Mouse (Mus musculus) liver, postnatal 0 days (tissue): ENCODE data around the gene Cracr2a. TPM values are rescaled to one million over a fixed set of nuclear protein-coding genes. Genes with fewer than 3 reads are reported as not detected.

Source experiments
- ATAC-seq: fragments of 200-750 bp; cut with Nextera tagmentation; 2 replicates; pipeline ENCODE4 v1.8.0; 2017; ENCODE audit warnings: mild to moderate bottlenecking, moderate library complexity
- DNase-seq: peaks from one replicate; pipeline ENCODE4 v3.0.0-alpha.2; 2016
- H3K27ac ChIP-seq: fragments of 300-500 bp; sonication (generic); 2 replicates; pipeline ENCODE4 v1.5.1; 2014; ENCODE audit warnings: antibody characterized with exemption, moderate library complexity, mild to moderate bottlenecking, low read depth
- H3K27me3 ChIP-seq: fragments of 300-500 bp; sonication (generic); 2 replicates; pipeline ENCODE4 v1.6.1; 2014; ENCODE audit warnings: low read length, control low read depth, mixed read lengths; ENCODE audit not compliant: insufficient read depth
- H3K36me3 ChIP-seq: fragments of 300-500 bp; sonication (generic); replicated peaks from 2 replicates; pipeline ENCODE4 v1.6.1; 2014; ENCODE audit warnings: mild to moderate bottlenecking, control low read depth, low read length, moderate library complexity, mixed read lengths; ENCODE audit not compliant: insufficient read depth
- H3K4me1 ChIP-seq: fragments of 300-500 bp; sonication (generic); 2 replicates; pipeline ENCODE4 v1.6.1; 2014; ENCODE audit warnings: antibody characterized with exemption, mild to moderate bottlenecking, control low read depth; ENCODE audit not compliant: insufficient read depth
- H3K4me2 ChIP-seq: fragments of 300-500 bp; sonication (generic); 2 replicates; pipeline ENCODE4 v1.6.1; 2014; ENCODE audit warnings: low read depth, mild to moderate bottlenecking, low read length, moderate library complexity, mixed read lengths
- H3K4me3 ChIP-seq: fragments of 300-500 bp; sonication (generic); 2 replicates; pipeline ENCODE4 v1.5.1; 2014; ENCODE audit warnings: low read depth, low read length
- H3K9ac ChIP-seq: fragments of 300-500 bp; sonication (generic); replicated peaks from 2 replicates; pipeline ENCODE4 v1.6.1; 2014; ENCODE audit warnings: mild to moderate bottlenecking, moderate library complexity
- H3K9me3 ChIP-seq: fragments of 300-500 bp; sonication (generic); 2 replicates; pipeline ENCODE4 v1.6.1; 2016; ENCODE audit warnings: mild to moderate bottlenecking, control low read depth, low read length, mixed read lengths
- CTCF ChIP-seq: sonication (generic); IDR thresholded peaks from 2 replicates; pipeline ENCODE4 v1.5.1; 2016; ENCODE audit warnings: antibody characterized with exemption, low read depth
- EP300 ChIP-seq: IDR thresholded peaks from 2 replicates; pipeline ENCODE4 v1.6.1; 2016; ENCODE audit warnings: antibody characterized with exemption, low read depth, mild to moderate bottlenecking
- WGBS: fragments of 180-500 bp; shearing (Covaris S2); extraction: QIAGEN DNeasy Blood & Tissue Kit; methylation state at CpG from one replicate; pipeline ENCODE4 v1.1.7; 2014; ENCODE audit not compliant: insufficient replicate concordance; 5-methylcytosine and 5-hydroxymethylcytosine counted together
- polyA plus RNA-seq: library from polyadenylated mRNA; unstranded; fragments of >200 nt; fragmentation: Nextera tagmentation; extraction: Ambion mirVana; gene quantifications from 2 replicates; pipeline ENCODE4 v1.2.1, GENCODE M21; 2015

Gene Cracr2a
- polyA plus RNA-seq, 1 experiment from 2014 or later: 0.47 TPM

- H3K27me3 ChIP-seq: no peaks in the 10 kb centered on the region
- DNase-seq (no peak), ATAC-seq (no peak)
- no peak overlapping the region for H3K27ac ChIP-seq
- TF ChIP-seq CTCF: no peak
- TF ChIP-seq EP300: no peak
- no peaks in the 10 kb centered on the region for H3K9me3 ChIP-seq
- no peak overlapping the region for H3K4me3 ChIP-seq
- no peak overlapping the region for H3K4me2 ChIP-seq
- no peaks in the 10 kb centered on the region for H3K4me1 ChIP-seq
- no peaks in the 10 kb centered on the region for H3K36me3 ChIP-seq
- H3K9ac ChIP-seq: no peak overlapping the region
- 67% methylated on average over 6 of the region's 6 CpGs for WGBS
These were observed 126.2 kb downstream of the Cracr2a start for GRCm38 (mm10) chr6:127687181-127687860.

GRCm38 (mm10) chr6:127692298-127692697 is 131.2 kb downstream of the Cracr2a start:
- Histone ChIP-seq H3K27ac (no peak overlapping the region), H3K4me1 (no peaks in the 10 kb centered on the region), H3K9ac (no peak overlapping the region), H3K4me2 (no peak overlapping the region), H3K36me3 (no peaks in the 10 kb centered on the region), H3K4me3 (no peak overlapping the region), H3K27me3 (no peaks in the 10 kb centered on the region), H3K9me3 (no peaks in the 10 kb centered on the region)
- WGBS: 43% methylated on average over 7 of the region's 7 CpGs
- no peak for TF ChIP-seq EP300
- TF ChIP-seq CTCF: no peak
- no peak; the same call in 1 of the 2 replicates for ATAC-seq
- no peak for DNase-seq

DNA sequence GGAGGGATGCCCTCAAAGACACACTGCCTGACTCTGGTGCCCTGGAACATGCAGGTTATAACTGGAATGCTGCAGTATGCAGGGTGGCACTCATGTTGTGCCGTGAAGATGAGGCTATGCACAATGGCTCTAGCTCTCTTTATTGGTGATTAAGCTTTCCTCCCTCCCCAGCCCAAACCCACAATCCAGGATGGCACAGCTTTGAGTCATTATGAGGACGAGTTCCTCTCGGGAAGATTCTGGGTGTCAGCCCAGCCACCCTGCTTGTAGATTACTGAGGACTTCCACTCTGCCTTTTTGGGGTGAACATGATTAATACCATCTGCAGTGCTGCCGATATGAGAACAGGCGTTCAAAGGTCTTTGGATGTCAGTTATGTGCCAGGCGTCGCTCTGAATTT is 132.5 kb downstream of the Cracr2a start:
- Histone ChIP-seq H3K9me3 (no peaks in the 10 kb centered on the region), H3K27me3 (no peaks in the 10 kb centered on the region), H3K4me2 (no peak overlapping the region), H3K4me1 (no peaks in the 10 kb centered on the region), H3K27ac (no peak overlapping the region), H3K4me3 (no peak overlapping the region), H3K36me3 (no peaks in the 10 kb centered on the region), H3K9ac (no peak overlapping the region)
- DNase-seq: no peak
- WGBS: 75% methylated on average over 7 of the region's 7 CpGs
- TF ChIP-seq EP300 (no peak), CTCF (no peak)
- ATAC-seq: no peak

DNA sequence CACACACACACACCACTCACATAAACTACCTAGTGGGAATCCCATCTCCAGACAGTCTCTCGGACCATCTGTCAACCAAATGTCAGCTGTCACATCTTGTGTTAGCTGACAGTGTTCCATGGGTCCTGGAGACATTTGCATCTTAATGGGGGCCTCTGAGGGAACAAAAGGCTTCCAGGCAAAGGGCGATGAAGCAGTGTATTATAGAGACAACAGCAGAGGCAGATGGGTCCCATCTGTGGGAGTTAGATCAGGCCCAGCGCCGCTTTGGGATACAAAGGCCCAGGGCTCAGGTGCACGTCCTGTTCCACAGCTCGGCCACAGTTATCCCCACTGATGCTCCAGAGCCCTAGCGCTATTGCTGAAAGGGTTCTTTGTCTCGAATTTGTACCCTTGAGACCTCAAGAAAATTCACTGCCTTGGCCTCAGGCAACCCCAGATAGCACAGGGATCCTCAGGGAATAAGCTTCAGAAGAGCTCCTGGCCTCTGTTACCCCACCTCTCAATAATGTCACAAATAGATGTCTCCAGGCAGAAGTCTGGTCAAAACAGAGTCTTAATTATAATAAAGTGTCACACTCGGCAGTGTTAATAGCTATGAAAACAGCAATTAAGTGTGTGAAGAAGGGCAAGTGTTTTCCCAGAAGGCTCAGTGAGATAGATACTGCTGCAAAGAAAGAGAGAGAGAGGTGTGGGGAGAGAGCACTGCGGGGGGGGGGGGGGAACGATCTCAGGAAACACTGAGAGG is 140.1 kb downstream of the Cracr2a start:
- no peak for DNase-seq

DNA sequence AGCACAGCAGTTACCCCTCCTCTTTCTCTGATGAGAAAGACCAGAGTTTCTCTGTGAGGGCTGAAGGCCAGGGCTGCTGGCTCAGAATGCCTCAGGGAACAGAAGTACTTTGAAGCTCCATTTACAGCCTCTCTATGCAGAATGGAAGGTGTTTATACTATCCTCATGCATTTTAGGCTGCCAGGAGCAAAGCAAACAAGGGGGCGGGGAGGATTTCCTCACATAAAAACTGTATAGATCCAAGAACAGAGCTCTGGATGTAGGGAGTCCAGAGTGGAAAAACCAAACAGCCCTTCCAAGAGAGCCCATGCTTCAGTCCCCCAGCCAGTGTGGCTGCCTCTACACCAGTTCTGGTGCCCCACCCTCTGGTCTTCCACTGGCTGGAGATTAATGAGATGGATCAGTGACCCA is 147.1 kb downstream of the Cracr2a start:
- TF ChIP-seq CTCF (no peak), EP300 (no peak)
- ATAC-seq (no peak), DNase-seq (no peak)
- Histone ChIP-seq H3K36me3 (no peaks in the 10 kb centered on the region), H3K4me2 (no peak overlapping the region), H3K9ac (no peak overlapping the region), H3K27me3 (no peaks in the 10 kb centered on the region), H3K27ac (no peak overlapping the region), H3K4me3 (no peak overlapping the region), H3K9me3 (no peaks in the 10 kb centered on the region), H3K4me1 (no peaks in the 10 kb centered on the region)
- WGBS: 54% methylated on average over 1 of the region's 1 CpGs

More for the DNA sequence above, 140.1 kb downstream of the Cracr2a start:
- H3K9ac ChIP-seq: no peak overlapping the region
- H3K27me3 ChIP-seq: no peaks in the 10 kb centered on the region
- no peak for ATAC-seq
- no peak overlapping the region for H3K4me2 ChIP-seq
- H3K27ac ChIP-seq: no peak overlapping the region
- no peaks in the 10 kb centered on the region for H3K36me3 ChIP-seq
- TF ChIP-seq EP300 (no peak), CTCF (no peak)
- H3K4me1 ChIP-seq: no peaks in the 10 kb centered on the region
- no peaks in the 10 kb centered on the region for H3K9me3 ChIP-seq
- 67% methylated on average over 10 of the region's 11 CpGs for WGBS
- H3K4me3 ChIP-seq: no peak overlapping the region

DNA sequence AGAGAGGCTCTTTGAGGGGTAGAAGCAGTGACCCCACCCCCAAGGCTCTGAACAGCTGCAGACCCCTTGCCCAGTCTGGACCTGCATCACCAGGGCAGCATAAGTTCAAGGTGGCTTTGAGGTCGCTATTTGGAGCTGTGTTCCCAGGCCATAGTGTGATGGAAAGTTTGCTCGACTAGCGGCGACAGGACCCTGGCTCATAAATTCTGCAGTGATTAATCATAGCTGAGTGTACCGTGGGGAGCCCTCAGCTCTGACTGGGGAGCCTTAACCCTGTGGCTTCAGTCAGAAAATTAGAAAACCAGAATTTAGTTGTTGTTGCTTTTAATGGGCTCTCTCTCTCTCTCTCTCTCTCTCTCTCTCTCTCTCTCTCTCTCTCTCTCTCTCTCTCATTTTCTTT is 153.8 kb downstream of the Cracr2a start:
- DNase-seq: no peak

More for the DNA sequence above, 153.8 kb downstream of the Cracr2a start:
- no peak overlapping the region for H3K9ac ChIP-seq
- H3K36me3 ChIP-seq: no peaks in the 10 kb centered on the region
- H3K27ac ChIP-seq: no peak overlapping the region
- H3K4me3 ChIP-seq: no peak overlapping the region
- TF ChIP-seq CTCF (no peak), EP300 (no peak)
- ATAC-seq: no peak
- no peaks in the 10 kb centered on the region for H3K4me1 ChIP-seq
- 69% methylated on average over 5 of the region's 5 CpGs for WGBS
- no peaks in the 10 kb centered on the region for H3K9me3 ChIP-seq
- H3K4me2 ChIP-seq: no peak overlapping the region
- H3K27me3 ChIP-seq: no peaks in the 10 kb centered on the region
